Mouse (Mus musculus): ENCODE results near the gene Hist1h2ak.
"Not testable (repeated sequence)": the region's sequence is repeated elsewhere in the genome, so short reads cannot be mapped to it uniquely, and the experiment has no call there.

Gene Hist1h2ak

DNA sequence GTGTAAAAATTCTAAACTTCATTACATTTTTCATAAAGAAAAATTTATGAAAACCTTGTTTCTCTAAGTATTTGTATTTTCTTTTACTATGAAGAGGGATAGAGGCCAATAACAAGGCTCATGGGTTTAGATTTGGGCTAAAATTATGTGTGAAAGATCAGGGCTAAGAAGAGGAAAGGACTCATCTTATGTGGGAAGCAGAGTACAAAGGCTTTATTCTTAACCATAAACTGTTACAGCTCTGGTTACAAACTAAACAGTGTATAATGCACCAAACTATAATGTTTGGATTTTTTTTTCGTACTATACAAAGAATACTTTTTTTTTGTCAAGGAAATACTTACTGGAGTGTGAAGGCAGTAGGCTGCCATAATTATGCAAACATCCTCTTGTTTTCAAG is 2.1 kb upstream of the Hist1h2ak start:
- in situ Hi-C loops (cut with MboI) = no loop called here

DNA sequence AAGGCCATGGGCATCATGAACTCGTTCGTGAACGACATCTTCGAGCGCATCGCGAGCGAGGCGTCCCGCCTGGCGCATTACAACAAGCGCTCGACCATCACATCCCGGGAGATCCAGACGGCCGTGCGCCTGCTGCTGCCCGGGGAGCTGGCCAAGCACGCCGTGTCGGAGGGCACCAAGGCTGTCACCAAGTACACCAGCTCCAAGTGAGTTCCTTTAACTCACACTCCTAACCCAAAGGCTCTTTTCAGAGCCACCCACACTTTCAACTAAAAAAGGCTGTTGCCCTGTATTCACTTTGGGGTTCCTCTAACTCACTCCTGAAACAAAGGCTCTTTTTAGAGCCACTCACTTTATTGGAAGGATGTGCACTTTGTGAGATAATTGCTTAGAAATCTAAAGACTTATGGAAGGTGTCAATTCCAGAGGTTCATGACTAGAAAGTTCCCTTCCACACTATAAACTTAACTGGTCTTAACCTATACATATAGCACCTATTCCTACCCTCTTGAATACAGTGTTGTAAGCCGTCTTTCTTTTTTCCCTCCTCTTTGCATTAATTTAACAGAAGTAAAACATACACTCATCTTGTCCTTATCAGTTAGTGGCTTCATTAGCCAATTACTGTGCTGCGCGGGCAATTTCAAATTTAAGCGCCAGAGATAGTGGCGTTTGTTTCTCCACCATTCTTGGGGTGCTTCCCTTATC is 821 bp upstream of the Hist1h2ak start:
- in situ Hi-C loops (cut with MboI) = not testable (repeated sequence)

DNA sequence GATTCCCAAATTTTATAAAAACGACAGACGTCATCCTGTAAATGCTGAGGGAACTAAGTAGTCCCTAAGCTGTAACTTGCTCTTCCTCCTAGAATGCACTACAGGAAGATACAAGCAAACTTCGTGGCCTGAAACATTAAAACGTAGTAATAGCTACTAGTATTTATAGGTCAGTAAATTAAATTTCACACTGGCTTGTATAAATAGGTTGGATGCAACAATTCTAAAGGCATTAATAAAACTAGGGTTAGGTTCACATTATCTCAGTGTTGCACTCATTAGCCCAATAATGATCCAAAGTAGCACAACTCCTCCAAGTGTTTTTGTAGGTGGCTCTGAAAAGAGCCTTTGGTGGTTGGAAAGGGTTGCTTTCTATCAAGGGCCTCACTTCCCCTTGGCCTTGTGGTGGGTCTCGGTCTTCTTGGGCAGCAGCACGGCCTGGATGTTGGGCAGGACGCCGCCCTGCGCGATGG is 540 bp downstream of the Hist1h2ak start:
- in situ Hi-C loops (cut with MboI) = no loop called here

DNA sequence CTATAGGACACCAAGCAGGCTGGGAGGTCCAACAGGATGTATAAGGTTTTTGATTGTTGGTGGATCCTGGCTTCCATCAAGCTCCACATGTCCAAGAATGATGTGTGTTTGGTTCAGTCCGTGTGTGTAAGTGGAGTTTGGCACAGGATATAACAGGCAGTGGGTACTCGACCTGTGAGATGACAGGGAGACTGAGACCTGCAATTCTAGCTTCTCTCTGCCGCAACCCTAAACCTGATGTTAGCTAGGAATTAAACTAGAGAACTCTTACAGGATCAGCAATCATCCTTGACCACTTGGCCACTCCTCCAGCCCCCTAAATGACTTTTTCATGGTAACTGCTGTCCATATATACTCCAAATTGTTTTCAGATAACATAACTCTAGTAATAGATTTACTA is 1.3 kb downstream of the Hist1h2ak start:
- in situ Hi-C loops (cut with MboI) = no loop called here

DNA sequence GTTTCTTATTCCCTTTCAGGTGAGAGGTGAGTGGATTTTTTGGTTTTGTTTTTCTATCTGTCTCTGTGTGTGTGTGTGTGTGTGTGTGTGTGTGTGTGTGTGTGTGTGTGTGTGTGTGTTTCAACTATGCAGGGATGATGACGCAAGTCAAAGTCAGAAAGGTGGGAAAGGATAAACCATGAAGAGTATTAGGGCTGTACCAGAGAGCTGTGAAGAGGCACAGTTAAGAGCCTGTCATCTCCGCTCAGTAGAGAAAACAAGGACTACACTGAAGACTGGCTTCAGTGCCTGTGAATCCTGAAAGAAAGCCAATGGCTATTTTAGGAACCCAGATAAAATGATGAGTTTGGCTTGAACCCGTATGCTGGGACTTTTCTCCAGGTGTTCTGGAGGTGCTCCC is 1.8 kb downstream of the Hist1h2ak start:
- in situ Hi-C loops (cut with MboI) = no loop called here

DNA sequence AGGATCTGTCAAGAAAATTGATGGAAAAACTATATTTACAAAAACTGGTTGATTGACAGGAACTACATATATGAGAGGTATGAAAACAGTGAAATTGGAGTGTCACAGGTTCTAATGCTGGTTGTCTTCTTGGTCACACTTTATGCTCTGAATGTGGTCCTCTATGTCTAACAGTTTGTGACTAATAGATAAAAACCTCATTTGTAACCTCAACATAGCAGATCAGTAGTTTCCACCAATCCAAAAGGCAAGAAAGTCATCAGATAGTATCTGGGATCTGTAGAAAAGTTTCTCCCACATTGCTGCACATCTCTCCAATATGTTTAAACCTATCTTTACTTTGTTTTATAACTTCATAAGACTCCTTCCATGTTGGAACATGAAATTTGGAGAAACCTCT is 2.2 kb downstream of the Hist1h2ak start:
- in situ Hi-C loops (cut with MboI) = no loop called here

DNA sequence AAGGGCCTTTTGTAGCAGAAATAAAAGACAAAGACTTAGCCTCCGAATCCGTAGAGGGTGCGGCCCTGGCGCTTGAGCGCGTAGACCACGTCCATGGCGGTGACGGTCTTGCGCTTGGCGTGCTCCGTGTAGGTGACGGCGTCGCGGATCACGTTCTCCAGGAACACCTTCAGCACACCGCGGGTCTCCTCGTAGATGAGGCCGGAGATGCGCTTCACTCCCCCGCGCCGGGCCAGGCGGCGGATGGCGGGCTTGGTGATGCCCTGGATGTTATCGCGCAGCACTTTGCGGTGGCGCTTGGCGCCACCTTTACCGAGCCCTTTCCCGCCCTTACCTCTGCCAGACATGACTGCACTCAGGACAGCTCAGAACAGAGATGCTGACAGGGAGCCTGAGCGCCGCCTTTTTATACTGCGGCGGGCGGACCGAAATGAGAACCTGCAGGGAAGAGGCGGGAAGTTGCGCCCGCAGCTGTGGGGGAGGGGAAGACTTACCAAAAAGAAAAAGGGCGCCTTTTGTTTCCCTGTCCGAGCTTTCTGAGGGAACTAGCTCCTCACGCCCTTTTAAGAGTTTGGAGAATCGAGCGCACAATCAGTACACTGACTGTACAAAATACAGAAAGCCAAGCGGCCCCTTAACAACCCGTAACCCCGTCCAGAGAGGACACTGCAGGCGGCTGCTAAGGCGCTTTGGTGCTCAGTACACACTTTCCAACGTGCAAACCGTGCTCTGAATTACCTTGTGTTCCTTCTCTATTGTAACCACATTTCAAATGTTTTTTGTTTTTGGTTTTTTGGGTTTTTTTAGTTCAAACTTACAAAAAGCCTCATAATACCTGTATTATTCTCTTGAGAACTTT is 3.2 kb downstream of the Hist1h2ak start, which contains the start of gene Hist1h4k:
TSS of gene Hist1h4k (minus strand) at position 347 of the 859 bp plus-strand sequence.
- in situ Hi-C loops (cut with MboI) = not testable (repeated sequence)

DNA sequence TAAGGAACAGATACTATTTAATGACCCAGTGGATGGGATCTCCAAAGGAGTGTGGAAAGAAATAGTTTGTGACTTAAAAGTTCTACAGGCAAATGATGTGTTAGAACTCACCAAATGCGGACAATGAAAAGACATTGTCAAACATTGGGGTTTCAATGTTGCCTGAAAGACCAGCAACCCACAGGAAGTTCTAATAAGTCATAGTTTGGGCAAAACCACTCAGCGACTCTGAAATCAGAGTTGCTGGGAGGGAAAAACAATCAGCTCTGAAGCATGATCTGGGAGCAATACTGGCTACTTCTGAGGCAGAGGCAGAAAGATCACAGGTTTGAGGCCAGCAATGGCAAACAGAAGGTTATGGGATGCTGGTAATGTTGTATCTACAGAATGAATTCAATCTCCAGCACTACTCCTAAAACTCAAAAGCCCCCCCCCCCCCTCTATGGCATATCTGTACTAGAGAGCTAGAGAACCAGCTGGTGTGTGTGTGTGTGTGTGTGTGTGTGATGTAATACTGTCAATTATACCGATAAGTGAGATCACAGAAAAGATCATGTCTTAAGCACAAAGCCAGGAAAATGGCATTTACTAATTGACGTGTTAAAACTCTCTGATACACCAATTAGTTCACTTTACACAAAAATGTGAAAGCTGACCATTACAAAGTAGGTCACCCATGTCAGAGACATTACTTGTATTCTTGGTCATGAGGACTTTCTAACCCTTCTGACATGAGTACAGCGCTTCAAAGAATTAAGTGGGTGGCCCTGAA is 4.1 kb downstream of the Hist1h2ak start:
- in situ Hi-C loops (cut with MboI) = loop anchor here (25.0 kb wide), 1 partner anchor 1437 kb away; no protein-coding TSS in a partner anchor

DNA sequence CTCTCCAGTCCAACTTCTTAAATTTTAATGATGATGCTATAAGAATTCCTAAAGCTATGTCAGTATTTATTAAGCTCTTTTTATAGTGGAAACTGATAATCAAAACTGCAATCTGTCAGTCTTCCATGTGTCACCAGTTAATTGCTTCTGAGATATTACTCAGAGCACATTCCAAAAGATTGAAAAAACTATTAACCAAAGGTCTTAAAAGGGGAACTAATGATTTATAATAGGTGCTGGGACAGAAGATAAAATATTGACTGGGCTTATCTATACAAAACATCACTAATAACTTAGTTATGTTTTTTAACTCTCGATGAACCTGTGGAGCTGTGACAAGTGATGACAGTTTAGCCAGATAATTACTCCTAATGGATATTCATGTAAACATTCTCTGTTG is 8.6 kb downstream of the Hist1h2ak start:
- in situ Hi-C loops (cut with MboI) = loop anchor here (25.0 kb wide), 1 partner anchor 1433 kb away; no protein-coding TSS in a partner anchor

DNA sequence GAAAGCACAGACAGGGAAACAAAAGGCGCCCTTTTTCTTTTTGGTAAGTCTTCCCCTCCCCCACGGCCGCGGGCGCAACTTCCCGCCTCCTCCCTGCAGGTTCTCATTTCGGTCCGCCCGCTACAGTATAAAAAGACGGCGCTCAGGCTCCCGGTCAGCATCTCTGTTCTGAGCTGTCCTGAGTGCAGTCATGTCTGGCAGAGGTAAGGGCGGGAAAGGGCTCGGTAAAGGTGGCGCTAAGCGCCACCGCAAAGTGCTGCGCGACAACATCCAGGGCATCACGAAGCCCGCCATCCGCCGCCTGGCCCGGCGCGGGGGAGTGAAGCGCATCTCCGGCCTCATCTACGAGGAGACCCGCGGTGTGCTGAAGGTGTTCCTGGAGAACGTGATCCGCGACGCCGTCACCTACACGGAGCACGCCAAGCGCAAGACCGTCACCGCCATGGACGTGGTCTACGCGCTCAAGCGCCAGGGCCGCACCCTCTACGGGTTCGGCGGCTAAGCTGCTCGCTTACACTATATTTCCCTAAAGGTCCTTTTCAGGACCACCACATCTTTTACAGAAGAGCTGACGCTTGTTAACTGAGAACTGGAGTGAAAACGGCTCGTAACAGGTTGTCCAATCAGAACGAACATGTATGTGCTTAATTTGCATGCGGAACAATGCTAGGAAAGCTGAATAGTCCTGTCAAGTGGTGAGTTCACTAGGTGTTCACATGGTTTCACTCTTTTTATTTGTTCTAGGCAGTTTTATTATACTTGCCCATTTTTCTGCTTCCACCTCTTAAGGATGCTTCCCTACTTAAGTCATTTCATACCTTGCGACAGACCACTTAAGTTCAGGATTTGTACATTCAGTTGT is 18.5 kb downstream of the Hist1h2ak start, which contains the start of gene Hist1h4j:
TSS of gene Hist1h4j (plus strand) at position 159 of the 862 bp plus-strand sequence.
- in situ Hi-C loops (cut with MboI) = loop anchor here (25.0 kb wide), 1 partner anchor 1423 kb away; no protein-coding TSS in a partner anchor

DNA sequence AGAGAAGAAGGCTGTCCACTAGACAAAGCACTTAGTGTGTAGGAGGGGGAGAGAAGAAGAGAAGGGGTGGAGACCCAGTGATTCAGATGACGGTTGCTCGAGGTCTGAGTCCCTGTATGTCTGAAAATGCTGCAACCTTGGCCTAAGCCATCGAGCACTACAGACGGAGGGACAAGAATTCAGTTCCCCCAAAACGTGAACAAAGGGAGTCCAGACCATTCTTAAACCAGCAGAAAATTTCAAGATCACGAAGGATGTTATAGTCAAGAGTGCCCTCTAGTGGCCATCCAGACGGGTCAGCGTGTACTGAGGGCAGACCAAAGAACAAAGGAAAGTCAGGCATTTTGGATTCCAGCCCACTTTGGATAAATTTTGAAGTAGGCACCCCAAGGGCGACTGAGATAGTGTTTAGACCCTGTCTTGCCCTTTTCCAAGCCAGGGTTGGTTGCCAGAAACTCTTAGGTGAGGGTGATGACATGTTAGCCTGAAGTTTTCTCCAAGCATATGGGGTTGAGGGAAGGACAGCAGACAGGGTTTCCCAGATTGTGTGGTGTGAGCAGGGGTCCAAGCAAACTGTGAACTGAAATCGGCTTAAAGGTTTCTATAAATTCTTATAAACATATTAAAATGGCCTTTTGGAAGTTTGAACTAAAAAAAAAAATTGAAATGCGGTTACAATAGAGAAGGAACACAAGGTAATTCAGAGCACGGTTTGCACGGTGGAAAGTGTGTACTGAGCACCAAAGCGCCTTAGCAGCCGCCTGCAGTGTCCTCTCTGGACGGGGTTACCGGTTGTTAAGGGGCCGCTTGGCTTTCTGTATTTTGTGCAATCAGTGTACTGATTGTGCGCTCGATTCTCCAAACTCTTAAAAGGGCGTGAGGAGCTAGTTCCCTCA is 19.4 kb downstream of the Hist1h2ak start:
- in situ Hi-C loops (cut with MboI) = loop anchor here (25.0 kb wide), 1 partner anchor 1422 kb away; no protein-coding TSS in a partner anchor

DNA sequence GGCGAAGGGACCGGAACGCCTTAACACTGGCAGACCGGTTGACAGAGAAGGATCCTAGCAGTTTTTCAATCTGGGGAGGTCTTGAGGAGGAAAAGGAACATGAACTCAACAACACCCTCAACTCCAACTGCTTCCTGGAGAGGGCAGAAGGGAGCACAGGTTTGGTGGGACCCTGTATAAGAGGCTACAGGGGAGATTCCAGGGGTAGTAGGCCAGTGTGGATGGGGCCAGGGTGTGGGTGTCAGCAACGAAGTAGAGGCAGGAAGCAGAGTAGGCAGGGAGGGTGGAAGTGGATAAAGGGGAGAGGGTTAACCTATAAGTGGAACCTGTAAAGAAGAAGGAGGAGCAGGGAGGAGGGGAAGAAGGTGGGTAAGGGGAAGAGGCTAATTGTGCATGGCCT is 20.2 kb downstream of the Hist1h2ak start:
- in situ Hi-C loops (cut with MboI) = loop anchor here (25.0 kb wide), 1 partner anchor 1421 kb away; no protein-coding TSS in a partner anchor

DNA sequence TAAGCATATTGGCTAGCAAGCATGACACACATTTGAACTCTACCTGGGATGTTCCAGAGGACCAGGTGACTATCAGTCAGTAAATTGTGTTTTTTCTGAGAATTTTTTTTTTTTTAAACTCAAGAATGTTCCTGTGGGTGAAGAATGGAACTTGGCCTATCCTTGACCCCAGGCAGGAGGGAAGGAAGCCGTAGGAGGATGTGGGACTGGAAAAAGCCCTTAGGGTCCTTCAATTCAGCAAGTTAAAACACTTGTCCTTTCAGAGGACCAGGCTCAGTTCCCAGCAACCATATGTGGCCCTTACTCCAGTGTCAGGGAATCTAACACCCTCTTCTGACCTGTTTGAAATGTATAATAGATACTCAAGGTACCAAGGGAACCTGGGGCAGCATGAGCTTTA is 24.1 kb downstream of the Hist1h2ak start:
- in situ Hi-C loops (cut with MboI) = loop anchor here (25.0 kb wide), 1 partner anchor 1417 kb away; no protein-coding TSS in a partner anchor

DNA sequence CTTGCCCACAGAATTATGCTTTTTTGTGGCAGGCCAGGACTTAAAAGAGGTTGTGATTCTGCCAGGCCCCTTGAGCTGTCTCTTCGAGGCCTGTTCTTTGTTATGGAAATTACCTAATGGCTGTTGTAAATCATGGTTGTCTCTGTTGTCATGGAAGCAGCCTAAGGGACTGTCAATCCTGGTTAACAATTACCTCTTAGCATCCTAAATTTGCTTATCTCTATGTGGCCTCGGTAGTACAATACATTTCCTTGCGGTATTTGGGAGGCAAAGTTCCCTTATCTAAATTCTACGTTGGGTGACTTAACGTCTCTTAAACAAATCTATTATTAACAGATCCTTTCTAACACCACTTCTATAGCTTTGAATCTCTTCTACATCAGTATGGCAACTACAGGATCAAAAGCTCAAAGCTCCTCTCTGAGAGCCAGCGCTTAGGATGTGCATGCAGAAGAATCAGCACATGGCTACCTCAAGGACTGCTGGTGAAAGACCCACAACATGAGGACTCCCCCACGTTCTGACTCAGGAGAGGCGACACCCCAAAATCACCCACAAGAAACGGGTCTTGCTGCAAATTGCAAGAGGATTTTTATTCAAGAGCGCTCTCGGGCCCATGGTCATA is 25.6 kb downstream of the Hist1h2ak start:
- in situ Hi-C loops (cut with MboI) = loop anchor here (25.0 kb wide), 1 partner anchor 1416 kb away; no protein-coding TSS in a partner anchor

DNA sequence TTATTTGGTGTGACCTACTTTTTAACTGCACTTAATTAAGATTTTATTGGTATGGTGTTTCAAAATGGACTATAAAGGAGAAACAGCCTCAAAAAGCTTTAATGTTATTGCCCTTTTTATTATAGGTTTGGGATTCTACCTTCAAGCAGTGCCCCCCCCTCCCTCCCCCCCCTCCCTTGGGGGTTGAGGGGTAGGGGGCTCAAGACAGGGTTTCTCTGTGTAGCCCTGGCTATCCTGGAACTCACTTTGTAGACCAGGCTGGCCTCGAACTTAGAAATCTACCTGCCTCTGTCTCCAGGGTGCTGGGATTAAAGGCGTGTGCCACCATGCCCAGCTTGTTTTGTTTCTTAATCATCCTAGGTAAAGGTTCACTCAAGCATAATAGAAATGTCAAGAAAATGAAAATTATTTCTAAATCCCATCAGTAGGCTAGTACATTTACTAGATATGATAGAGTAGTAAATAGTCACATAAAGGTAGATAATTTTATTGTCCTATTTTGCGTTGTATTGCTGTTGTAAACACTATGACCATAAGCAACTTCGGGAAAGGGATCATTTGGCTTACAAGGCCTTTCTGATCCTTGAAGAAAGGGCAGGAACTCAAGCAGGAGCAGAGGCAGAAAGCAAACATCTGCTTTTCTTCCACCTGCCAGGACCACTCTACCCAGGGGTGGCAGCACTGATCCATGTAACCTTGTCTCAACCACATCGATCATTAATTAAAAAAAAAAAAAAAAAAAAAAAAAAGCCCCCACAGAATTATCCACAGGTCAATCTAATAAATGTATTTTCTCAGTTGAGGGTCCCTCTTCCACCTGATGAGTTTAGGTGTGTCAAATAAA is 30.4 kb downstream of the Hist1h2ak start:
- in situ Hi-C loops (cut with MboI) = loop anchor here (25.0 kb wide), 1 partner anchor 311 kb away; the partner anchor contains the start of gene Zkscan3

DNA sequence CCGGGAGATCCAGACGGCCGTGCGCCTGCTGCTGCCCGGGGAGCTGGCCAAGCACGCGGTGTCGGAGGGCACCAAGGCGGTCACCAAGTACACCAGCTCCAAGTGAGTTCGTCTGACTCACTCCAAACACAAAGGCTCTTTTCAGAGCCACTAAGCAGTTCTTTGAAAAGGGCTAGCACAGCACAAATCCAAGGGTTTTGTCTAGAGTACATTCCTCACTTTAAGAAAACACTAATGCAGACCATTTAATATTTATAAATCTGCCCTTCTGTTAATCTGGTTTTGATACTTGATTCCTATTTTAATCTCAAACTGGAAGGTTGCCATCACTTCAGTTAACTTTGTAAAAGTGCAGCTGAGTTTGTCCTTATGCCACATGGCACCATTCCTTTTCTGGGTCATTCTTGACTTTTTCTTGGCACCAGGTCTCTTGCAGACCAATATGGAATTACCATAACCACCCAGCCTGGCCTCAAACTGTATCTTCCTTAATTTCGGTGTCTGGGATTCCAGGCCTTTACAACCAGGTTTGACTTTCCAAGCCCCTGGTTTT is 31.2 kb downstream of the Hist1h2ak start:
- in situ Hi-C loops (cut with MboI) = loop anchor here (25.0 kb wide), 1 partner anchor 310 kb away; the partner anchor contains the start of gene Zkscan3

DNA sequence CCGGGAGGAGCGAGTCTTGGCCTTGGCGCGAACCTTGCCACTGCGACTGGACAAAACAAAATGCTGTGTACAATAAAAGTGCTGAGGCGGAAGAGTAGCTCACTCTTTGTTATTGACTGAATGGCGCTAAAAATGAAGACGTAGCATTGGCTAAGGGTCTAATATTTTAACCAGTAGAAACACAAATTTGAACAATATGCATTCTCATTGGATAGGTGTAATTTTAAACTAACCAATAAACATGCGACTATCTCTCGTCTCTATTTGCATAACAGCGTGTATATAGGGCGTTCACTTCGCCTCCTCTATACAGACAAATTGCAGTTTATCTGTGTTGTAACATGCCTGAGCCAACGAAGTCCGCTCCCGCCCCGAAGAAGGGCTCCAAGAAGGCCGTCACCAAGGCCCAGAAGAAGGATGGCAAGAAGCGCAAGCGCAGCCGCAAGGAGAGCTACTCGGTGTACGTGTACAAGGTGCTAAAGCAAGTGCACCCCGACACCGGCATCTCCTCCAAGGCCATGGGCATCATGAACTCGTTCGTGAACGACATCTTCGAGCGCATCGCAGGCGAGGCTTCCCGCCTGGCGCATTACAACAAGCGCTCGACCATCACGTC is 31.8 kb downstream of the Hist1h2ak start, which contains the start of gene Hist1h2bm:
TSS of gene Hist1h2bm (plus strand) at position 288 of the 616 bp plus-strand sequence.
- in situ Hi-C loops (cut with MboI) = loop anchor here (25.0 kb wide), 1 partner anchor 310 kb away; the partner anchor contains the start of gene Zkscan3

Data from mature B cell (primary cell).